Mouse (Mus musculus) frontal cortex, postnatal 10 days (tissue): ENCODE data around the gene Fgf9.

Source experiments
- DNase-seq, 2 experiments: peaks; one replicate each; pipeline ENCODE4 v3.0.0; 2022; ENCODE audit warnings: low spot score in 2 of 2, mixed read lengths in 1 of 2

Gene Fgf9

GRCm38 (mm10) chr14:58089486-58089885 lies 19.1 kb downstream of the Fgf9 start:
- DNase-seq = no peak

GRCm38 (mm10) chr14:58091321-58091720 lies 21.0 kb downstream of the Fgf9 start:
- DNase-seq = no peak

- DNase-seq = no peak
Observed at GRCm38 (mm10) chr14:58099599-58099998, 29.3 kb downstream of the Fgf9 start.

- no peak for DNase-seq
Observed at GRCm38 (mm10) chr14:58101298-58101697, 31.0 kb downstream of the Fgf9 start.

GRCm38 (mm10) chr14:58104266-58104665 lies 33.9 kb downstream of the Fgf9 start:
- DNase-seq = no peak

GRCm38 (mm10) chr14:58105596-58105995 lies 35.2 kb downstream of the Fgf9 start:
- no peak for DNase-seq

GRCm38 (mm10) chr14:58109601-58110000 lies 39.3 kb downstream of the Fgf9 start:
- no peak for DNase-seq

- DNase-seq = no peak
Observed at GRCm38 (mm10) chr14:58111562-58111961, 41.2 kb downstream of the Fgf9 start.

GRCm38 (mm10) chr14:58112341-58112740 lies 42.0 kb downstream of the Fgf9 start:
- no peak for DNase-seq

GRCm38 (mm10) chr14:58113180-58113579 lies 42.8 kb downstream of the Fgf9 start:
- no peak for DNase-seq

GRCm38 (mm10) chr14:58114146-58114545 lies 43.8 kb downstream of the Fgf9 start:
- no peak for DNase-seq

GRCm38 (mm10) chr14:58124625-58125024 lies 54.3 kb downstream of the Fgf9 start:
- DNase-seq = no peak

- DNase-seq = no peak
Observed at GRCm38 (mm10) chr14:58126508-58126907, 56.2 kb downstream of the Fgf9 start.

- no peak for DNase-seq
Observed at GRCm38 (mm10) chr14:58139506-58140055, 69.2 kb downstream of the Fgf9 start.

GRCm38 (mm10) chr14:58149637-58150470 lies 79.5 kb downstream of the Fgf9 start:
- DNase-seq = no peak

GRCm38 (mm10) chr14:58150471-58150855 lies 80.1 kb downstream of the Fgf9 start:
- DNase-seq = no peak

GRCm38 (mm10) chr14:58152110-58152509 lies 81.8 kb downstream of the Fgf9 start:
- no peak for DNase-seq

GRCm38 (mm10) chr14:58153470-58154416 lies 83.4 kb downstream of the Fgf9 start:
- DNase-seq = no peak

GRCm38 (mm10) chr14:58160624-58161023 lies 90.3 kb downstream of the Fgf9 start:
- no peak for DNase-seq
